7 mouse cellular contexts compared by ENCODE assay signal in the genomic region with DNA sequence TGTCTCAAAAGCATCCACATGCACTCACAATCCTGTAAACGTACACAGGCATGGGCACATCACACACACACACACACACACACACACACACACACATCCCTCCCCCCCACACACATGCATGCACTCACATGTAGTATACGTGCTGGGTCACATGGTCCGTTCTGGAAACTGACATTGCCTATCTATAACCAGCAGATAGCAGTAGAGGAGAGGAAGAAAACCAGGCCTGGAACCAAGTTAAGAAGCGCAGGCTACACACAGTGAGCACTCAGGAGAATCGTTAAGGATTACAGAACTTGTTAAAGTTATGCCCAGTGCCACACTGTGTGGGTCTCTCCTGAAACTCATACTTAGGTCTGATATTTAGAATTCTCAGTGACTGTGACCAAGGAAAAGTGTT. TPM values are rescaled to one million over a fixed set of nuclear protein-coding genes. Genes with fewer than 3 reads are reported as not detected.
DNase-seq lines count a peak whose midpoint lies in the region; ATAC-seq and TF ChIP-seq lines count a peak whose summit lies in the region.
"Not testable (repeated sequence)": the region's sequence is repeated elsewhere in the genome, so short reads cannot be mapped to it uniquely, and the experiment has no call there.
"Had no signal": no experiment of that assay in that cellular context is flagged by ENCODE, and none has a peak within 500 bp of the region (broad histone marks: within the 10 kb centered on the region; RNA-seq: fewer than 3 reads in every experiment).

No protein-coding gene starts in this region.

- H3K27me3 ChIP-seq in G1E (ENCODE audit: insufficient read depth, low read length); liver, embryonic 15.5 days; liver, postnatal 0 days (ENCODE audit: insufficient read depth, low read length): not testable (repeated sequence)

- DNase-seq in G1E (ENCODE audit: low spot score); liver, postnatal 0 days: not testable (repeated sequence)

- not testable (repeated sequence) for H3K4me1 ChIP-seq in G1E (ENCODE audit: insufficient read depth, low read depth, low read length); liver, embryonic 15.5 days (replicated peaks); liver, postnatal 0 days (ENCODE audit: insufficient read depth)

- TF ChIP-seq CTCF in G1E (IDR thresholded peaks at IDR 0.05; ENCODE audit: low read depth, low read length); liver, postnatal 0 days (IDR thresholded peaks at IDR 0.05; ENCODE audit: low read depth): not testable (repeated sequence)

- peak; percentile 50; the same call in 1 of the 2 replicates for ATAC-seq in G1E (ENCODE audit: extremely low read depth, insufficient number of reproducible peaks, low FRiP score, poor library complexity, severe bottlenecking)
- ATAC-seq in frontal cortex, adult (ENCODE audit: low TSS enrichment), result peak; percentile 44; the same call in 1 of the 2 replicates
- peak; percentile 35 for ATAC-seq in inflammation-experienced regulatory T-cells, adult 6 months
- ATAC-seq in liver, embryonic 15.5 days (ENCODE audit: insufficient read depth), result 0 out of 2 replicates have a peak, but pooled peaks have one; percentile 34
- ATAC-seq in liver, postnatal 0 days, result peak; percentile 80
- peak; percentile 87 for ATAC-seq in megakaryocyte-erythroid progenitor cell, adult 5-6 weeks (replicated peaks; ENCODE audit: low FRiP score, low TSS enrichment, poor library complexity, severe bottlenecking)

- H3K4me3 ChIP-seq in G1E (ENCODE audit: low read depth, low read length); liver, embryonic 15.5 days (replicated peaks); liver, postnatal 0 days (ENCODE audit: low read depth, low read length): not testable (repeated sequence)

- H3K9ac ChIP-seq in liver, embryonic 15.5 days; liver, postnatal 0 days (replicated peaks): not testable (repeated sequence)

- H3K9me3 ChIP-seq in G1E (replicated peaks); liver, embryonic 15.5 days (replicated peaks); liver, postnatal 0 days (ENCODE audit: low read length): not testable (repeated sequence)

- TF ChIP-seq EP300 in liver, postnatal 0 days (IDR thresholded peaks at IDR 0.05; ENCODE audit: low read depth), result not testable (repeated sequence)

- not testable (repeated sequence) for H3K4me2 ChIP-seq in liver, embryonic 15.5 days; liver, postnatal 0 days (ENCODE audit: low read depth, low read length)

- WGBS in liver, embryonic 15.5 days (ENCODE audit: insufficient replicate concordance), result no CpG with 5 or more reads among the region's 5 CpGs
- WGBS in liver, postnatal 0 days (ENCODE audit: insufficient replicate concordance), result no CpG with 5 or more reads among the region's 5 CpGs

- H3K27ac ChIP-seq in liver, embryonic 15.5 days (replicated peaks); liver, postnatal 0 days (ENCODE audit: low read depth): not testable (repeated sequence)

- not testable (repeated sequence) for H3K36me3 ChIP-seq in G1E (replicated peaks); liver, embryonic 15.5 days (replicated peaks); liver, postnatal 0 days (replicated peaks; ENCODE audit: insufficient read depth, low read length)

RNA-seq across cellular contexts. Expression of a gene that starts 41.6 kb away (rescaled TPM):
- total RNA-seq in G1E (2014; fragmentation: Nextera tagmentation), result not detected in 2 replicates
- total RNA-seq in G1E (2017), result not detected in 2 replicates
- not detected in 2 replicates for polyA plus RNA-seq in G1E (2012)
- under 1 TPM in 1 of 3 experiments, not detected in 2; 0.55 TPM for polyA plus RNA-seq in inflammation-experienced regulatory T-cells, adult 6 months (2017; shearing (Covaris generic))
- polyA plus RNA-seq in liver, embryonic 15.5 days (2015; fragmentation: Nextera tagmentation; extraction: Ambion mirVana), result not detected in 2 replicates
- not detected in 2 replicates for polyA plus RNA-seq in liver, postnatal 0 days (2015; fragmentation: Nextera tagmentation; extraction: Ambion mirVana)
- 1.2 TPM in 1 of 2 replicates, not detected in the other for total RNA-seq in megakaryocyte-erythroid progenitor cell, adult 5-6 weeks (2014; fragmentation: Nextera tagmentation)
- total RNA-seq in megakaryocyte-erythroid progenitor cell, adult 5-6 weeks (2017), result 0.11 TPM in 1 of 2 replicates, not detected in the other
- total RNA-seq: CH12.LX had no signal

RNA-seq across cellular contexts. Expression of a gene that starts 45.0 kb away (rescaled TPM):
- total RNA-seq in G1E (2014; fragmentation: Nextera tagmentation) (72.8 and 76.8 TPM in 2 replicates), G1E (2017) (32.4 and 32.8 TPM in 2 replicates)
- polyA plus RNA-seq in G1E (2012), result 2.3 and 4.2 TPM in 2 replicates
- 10 to 100 TPM in 1 of 3 experiments, 1 to 10 TPM in 2; 8.0 to 15.1 (median 8.9) TPM for polyA plus RNA-seq in inflammation-experienced regulatory T-cells, adult 6 months (2017; shearing (Covaris generic))
- polyA plus RNA-seq in liver, embryonic 15.5 days (2015; fragmentation: Nextera tagmentation; extraction: Ambion mirVana), result 14.7 and 16.1 TPM in 2 replicates
- 12.1 and 14.8 TPM in 2 replicates for polyA plus RNA-seq in liver, postnatal 0 days (2015; fragmentation: Nextera tagmentation; extraction: Ambion mirVana)
- total RNA-seq in megakaryocyte-erythroid progenitor cell, adult 5-6 weeks (2014; fragmentation: Nextera tagmentation), result 27.8 and 52.0 TPM in 2 replicates
- total RNA-seq in megakaryocyte-erythroid progenitor cell, adult 5-6 weeks (2017), result 19.5 and 32.9 TPM in 2 replicates

RNA-seq across cellular contexts. Expression of a gene that starts 45.0 kb away (rescaled TPM):
- total RNA-seq in G1E (2014; fragmentation: Nextera tagmentation) (16.7 and 18.6 TPM in 2 replicates), G1E (2017) (18.2 and 19.1 TPM in 2 replicates)
- 6.2 and 7.3 TPM in 2 replicates for polyA plus RNA-seq in G1E (2012)
- 1 to 10 TPM; 5.7 to 8.1 (median 7.1) TPM for polyA plus RNA-seq in inflammation-experienced regulatory T-cells, adult 6 months (2017; shearing (Covaris generic))
- 7.3 and 7.5 TPM in 2 replicates for polyA plus RNA-seq in liver, embryonic 15.5 days (2015; fragmentation: Nextera tagmentation; extraction: Ambion mirVana)
- polyA plus RNA-seq in liver, postnatal 0 days (2015; fragmentation: Nextera tagmentation; extraction: Ambion mirVana), result 6.5 and 6.6 TPM in 2 replicates
- 15.5 and 19.5 TPM in 2 replicates for total RNA-seq in megakaryocyte-erythroid progenitor cell, adult 5-6 weeks (2014; fragmentation: Nextera tagmentation)
- 18.3 and 20.2 TPM in 2 replicates for total RNA-seq in megakaryocyte-erythroid progenitor cell, adult 5-6 weeks (2017)

Comparison
In these comparisons a context has a peak if more than half of its experiments do, and no peak if none do; other contexts are left out.
1. ATAC-seq: peak in every context shown above with its lines; median percentile 87 in megakaryocyte-erythroid progenitor cell, adult 5-6 weeks; 80 in liver, postnatal 0 days; 50 in G1E; 44 in frontal cortex, adult; 35 in inflammation-experienced regulatory T-cells, adult 6 months; 34 in liver, embryonic 15.5 days.